Mouse (Mus musculus) thymus, adult 2 months (tissue): ENCODE results near the gene Zxdc.

Experiments used
- CTCF ChIP-seq: fragments of 200-500 bp; IDR thresholded peaks from 2 replicates; pipeline ENCODE4 v1.5.1; 2012; ENCODE audit warnings: mild to moderate bottlenecking, control low read depth, low read length, moderate library complexity, borderline replicate concordance; ENCODE audit not compliant: control insufficient read depth, poor library complexity, insufficient read depth; ENCODE audit errors: extremely low read depth
- POLR2A ChIP-seq: fragments of 200-500 bp; IDR thresholded peaks from 2 replicates; pipeline ENCODE4 v1.6.1; 2012; ENCODE audit warnings: mild to moderate bottlenecking, low read length, control low read depth, moderate library complexity; ENCODE audit not compliant: control insufficient read depth, poor library complexity, insufficient read depth; ENCODE audit errors: extremely low read depth

DNA sequence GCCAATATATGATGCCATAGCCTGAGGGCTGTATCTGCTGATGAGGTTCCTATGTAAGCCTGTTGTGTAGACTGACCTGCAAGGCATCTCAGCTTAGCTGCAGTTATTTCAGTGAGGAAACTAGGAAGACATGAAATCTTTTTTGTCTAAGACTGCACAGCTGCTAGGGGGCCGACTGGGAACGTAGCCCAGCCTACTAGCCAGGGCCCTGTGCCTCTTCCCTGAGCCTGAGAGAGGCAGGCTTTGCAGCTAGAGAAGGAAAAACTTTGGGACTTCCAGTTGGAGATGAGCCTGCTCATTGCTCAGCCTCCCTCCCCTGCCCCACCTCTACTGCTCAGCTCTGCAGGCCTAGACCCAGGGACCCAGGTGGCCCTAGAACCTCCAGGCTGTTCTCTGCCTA lies 62.2 kb downstream of the Zxdc start:
- TF ChIP-seq POLR2A: no peak
- TF ChIP-seq CTCF: no peak
